8 mouse cellular contexts compared by ENCODE assay signal in the genomic region with DNA sequence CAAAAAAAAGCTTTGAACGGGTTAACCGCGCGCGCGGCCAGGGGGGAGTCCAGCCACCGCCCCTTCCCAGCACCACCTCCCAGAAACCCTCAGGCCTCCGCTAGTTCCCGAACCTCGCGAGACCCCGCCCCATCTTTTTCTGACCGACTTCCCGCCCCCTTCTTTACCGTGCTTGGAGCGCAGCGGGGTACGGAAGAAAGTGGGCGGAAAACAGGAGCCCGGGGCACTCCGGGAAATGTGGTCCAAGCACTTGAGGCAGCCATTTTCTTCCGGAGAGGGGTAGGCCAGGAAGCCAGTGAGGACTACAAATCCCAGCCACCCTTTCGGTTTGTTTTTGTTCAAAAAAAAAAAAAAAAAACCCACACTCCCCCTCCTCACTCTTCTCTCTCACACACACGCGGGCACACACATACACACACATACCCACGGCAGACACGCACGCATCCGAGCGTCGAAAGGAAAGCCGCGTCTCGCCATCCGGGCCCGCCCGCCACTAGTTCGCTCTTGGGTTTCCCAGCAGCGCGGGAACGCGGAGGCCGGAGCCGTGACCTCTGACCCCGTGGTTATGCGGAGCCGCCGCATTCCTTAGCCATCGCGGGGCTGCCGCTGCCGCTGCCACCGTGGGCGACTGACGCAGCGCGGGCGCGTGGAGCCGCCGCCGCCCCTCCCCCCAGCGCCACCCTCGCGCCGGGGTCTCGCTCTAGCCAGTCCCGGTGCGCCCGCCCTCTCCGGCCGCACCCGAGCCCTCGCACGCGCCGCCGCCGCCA. TPM values are rescaled to one million over a fixed set of nuclear protein-coding genes. Genes with fewer than 3 reads are reported as not detected.
DNase-seq lines count a peak whose midpoint lies in the region; ATAC-seq lines count a peak whose summit lies in the region.

Asxl1 (plus strand) TSS at position 376 of the 767 bp plus-strand sequence.

- no peaks in the 10 kb centered on the region for H3K9me3 ChIP-seq in hindbrain, embryonic 12.5 days (replicated peaks)

- WGBS in hindbrain, embryonic 12.5 days: under 1% methylated on average over 78 of the region's 79 CpGs

- peak within 1 kb of the TSS; percentile 96 for H3K27ac ChIP-seq in hindbrain, embryonic 12.5 days

- H3K4me2 ChIP-seq in hindbrain, embryonic 12.5 days (replicated peaks): peak within 1 kb of the TSS; percentile 72

- no peaks in the 10 kb centered on the region for H3K27me3 ChIP-seq in hindbrain, embryonic 12.5 days

- H3K36me3 ChIP-seq in hindbrain, embryonic 12.5 days: no peaks in the 10 kb centered on the region

- peak; percentile 98 for ATAC-seq in hindbrain, embryonic 12.5 days (ENCODE audit: low FRiP score)

- H3K4me1 ChIP-seq in hindbrain, embryonic 12.5 days: peaks cover 34% of the 10 kb centered on the region

- H3K4me3 ChIP-seq in hindbrain, embryonic 12.5 days: peak within 1 kb of the TSS; percentile 93

- H3K9ac ChIP-seq in hindbrain, embryonic 12.5 days: peak within 1 kb of the TSS; percentile 96

- DNase-seq in NIH3T3 (ENCODE audit: low read depth): peak; percentile 98
- DNase-seq in cerebellum, postnatal 10 days: peak; percentile 99 to 100
- peak; percentile 96 to 98 for DNase-seq in frontal cortex, postnatal 10 days (ENCODE audit: low spot score in 2 of 2)
- DNase-seq in layer of hippocampus, postnatal 14 days (ENCODE audit: low spot score in 2 of 2): peak; percentile 95 to 98
- DNase-seq in lung, postnatal 14 days: peak; percentile 97
- DNase-seq in retina, adult 2 months (ENCODE audit: low read depth, low spot score): peak; percentile 86
- DNase-seq in thymus, postnatal 36 days: peak; percentile 93 to 97

RNA-seq across cellular contexts. Expression of gene Asxl1, which starts in this region (rescaled TPM):
- polyA plus RNA-seq in hindbrain, embryonic 12.5 days (2016; fragmentation: Nextera tagmentation; extraction: Ambion mirVana): 19.1 and 23.7 TPM in 2 replicates
- total RNA-seq in layer of hippocampus, postnatal 14 days (2021): 10 to 100 TPM; 34.6 to 34.7 TPM

Comparison
In these comparisons a context has a peak if more than half of its experiments do, and no peak if none do; other contexts are left out.
1. Peak in every context shown above with its lines: DNase-seq, ATAC-seq, H3K4me3 ChIP-seq and H3K27ac ChIP-seq.